Mouse (Mus musculus) heart, adult 18-20 months (tissue): ENCODE measurements at regions not wholly inside any gene's neighbourhood (a gene's known extent, or its start where the extent isn't known, plus 50 kb on each side); places are given as distances from the start of the nearest gene placed in this dataset.

Source experiments
- DNase-seq, 2 experiments: peaks; one replicate each; pipeline ENCODE4 v3.0.0; 2021 to 2022; ENCODE audit warnings: mixed read lengths in 1 of 2

GRCm38 (mm10) chrX:167091841-167092240 is 117.3 kb downstream of the Tmsb4x start:
- peak; percentile 73 to 90 for DNase-seq

GRCm38 (mm10) chrX:167088930-167089329 is 120.2 kb downstream of the Tmsb4x start:
- peak in 1 of 2 experiments; percentile 52 for DNase-seq

- DNase-seq, result no peak
These were observed 120.7 kb downstream of the Tmsb4x start for GRCm38 (mm10) chrX:167088438-167088837.

GRCm38 (mm10) chrX:167080821-167081220 is 128.3 kb downstream of the Tmsb4x start:
- DNase-seq, result peak; percentile 29 to 30

- no peak for DNase-seq
These were observed 140.0 kb downstream of the Tmsb4x start for GRCm38 (mm10) chrX:167069075-167069474.

- DNase-seq, result no peak
These were observed 141.2 kb downstream of the Tmsb4x start for GRCm38 (mm10) chrX:167067918-167068317.

- DNase-seq, result peak in 1 of 2 experiments; percentile 30
These were observed 145.2 kb downstream of the Tmsb4x start for GRCm38 (mm10) chrX:167063881-167064280.

- DNase-seq, result no peak
These were observed 156.7 kb downstream of the Tmsb4x start for GRCm38 (mm10) chrX:167052456-167052855.

GRCm38 (mm10) chrX:167050066-167050465 is 159.0 kb downstream of the Tmsb4x start:
- DNase-seq, result peak in 1 of 2 experiments; percentile 33

- peak; percentile 25 to 35 for DNase-seq
These were observed 159.7 kb downstream of the Tmsb4x start for GRCm38 (mm10) chrX:167049191-167049968.

GRCm38 (mm10) chrX:167037971-167038370 is 171.1 kb downstream of the Tmsb4x start:
- no peak for DNase-seq

GRCm38 (mm10) chrX:167036355-167036754 is 172.8 kb downstream of the Tmsb4x start:
- DNase-seq, result no peak

GRCm38 (mm10) chrX:167035639-167036038 is 173.5 kb downstream of the Tmsb4x start:
- DNase-seq, result no peak

GRCm38 (mm10) chrX:167033091-167033490 is 176.0 kb downstream of the Tmsb4x start:
- no peak for DNase-seq

- DNase-seq, result peak; percentile 42 to 65
These were observed 176.5 kb downstream of the Tmsb4x start for GRCm38 (mm10) chrX:167032586-167032985.

GRCm38 (mm10) chrX:167031543-167031942 is 177.6 kb downstream of the Tmsb4x start:
- no peak for DNase-seq

- peak in 1 of 2 experiments; percentile 10 for DNase-seq
These were observed 193.5 kb downstream of the Tmsb4x start for GRCm38 (mm10) chrX:167015602-167016001.

- peak in 1 of 2 experiments; percentile 21 for DNase-seq
These were observed 194.8 kb downstream of the Tmsb4x start for GRCm38 (mm10) chrX:167014322-167014721.

GRCm38 (mm10) chrX:167012891-167013290 is 196.2 kb downstream of the Tmsb4x start:
- DNase-seq, result no peak

GRCm38 (mm10) chrX:167011977-167012542 is 197.1 kb downstream of the Tmsb4x start:
- DNase-seq, result no peak

GRCm38 (mm10) chrX:166995855-166996254 is 213.3 kb downstream of the Tmsb4x start:
- DNase-seq, result no peak

- DNase-seq, result peak in 1 of 2 experiments; percentile 1
These were observed 228.1 kb downstream of the Tmsb4x start for GRCm38 (mm10) chrX:166981003-166981402.

- no peak for DNase-seq
These were observed 228.6 kb downstream of the Tmsb4x start for GRCm38 (mm10) chrX:166980504-166980903.

GRCm38 (mm10) chrX:166977029-166977428 is 232.1 kb downstream of the Tmsb4x start:
- no peak for DNase-seq
